Mouse (Mus musculus) embryonic facial prominence, embryonic 12.5 days (tissue): ENCODE measurements around the gene Serpina1c. TPM values are rescaled to one million over a fixed set of nuclear protein-coding genes. Genes with fewer than 3 reads are reported as not detected.
"Not testable (repeated sequence)": the region's sequence is repeated elsewhere in the genome, so short reads cannot be mapped to it uniquely, and the experiment has no call there.

Source experiments
- ATAC-seq: fragments of 200-750 bp; cut with Nextera tagmentation; 2 replicates; pipeline ENCODE4 v1.8.0; 2017; ENCODE audit not compliant: insufficient number of reproducible peaks, insufficient read depth, low FRiP score, low TSS enrichment
- H3K27ac ChIP-seq: fragments of 300-500 bp; sonication (generic); 2 replicates; pipeline ENCODE4 v1.5.1; 2016; ENCODE audit warnings: mild to moderate bottlenecking
- H3K27me3 ChIP-seq: fragments of 300-500 bp; sonication (generic); 2 replicates; pipeline ENCODE4 v1.6.1; 2016; ENCODE audit warnings: mild to moderate bottlenecking, moderate library complexity
- H3K36me3 ChIP-seq: fragments of 300-500 bp; sonication (generic); 2 replicates; pipeline ENCODE4 v1.6.1; 2016; ENCODE audit warnings: mild to moderate bottlenecking
- H3K4me1 ChIP-seq: fragments of 300-500 bp; sonication (generic); 2 replicates; pipeline ENCODE4 v1.6.1; 2016
- H3K4me2 ChIP-seq: fragments of 300-500 bp; sonication (generic); replicated peaks from 2 replicates; pipeline ENCODE4 v1.6.1; 2016; ENCODE audit warnings: mild to moderate bottlenecking, moderate library complexity
- H3K4me3 ChIP-seq: fragments of 300-500 bp; sonication (generic); 2 replicates; pipeline ENCODE4 v1.5.1; 2016; ENCODE audit warnings: mild to moderate bottlenecking
- H3K9ac ChIP-seq: fragments of 300-500 bp; sonication (generic); 2 replicates; pipeline ENCODE4 v1.6.1; 2016; ENCODE audit warnings: mild to moderate bottlenecking, moderate library complexity
- H3K9me3 ChIP-seq: fragments of 300-500 bp; sonication (generic); 2 replicates; pipeline ENCODE4 v1.6.1; 2016; ENCODE audit warnings: mild to moderate bottlenecking, moderate library complexity
- WGBS: fragments of 180-500 bp; shearing (Covaris S2); methylation state at CpG from one replicate; pipeline ENCODE4 v1.1.7; 2016; 5-methylcytosine and 5-hydroxymethylcytosine counted together
- polyA plus RNA-seq: library from polyadenylated mRNA; unstranded; fragments of >200 nt; fragmentation: Nextera tagmentation; extraction: Ambion mirVana; gene quantifications from 2 replicates; pipeline ENCODE4 v1.2.1, GENCODE M21; 2016

Serpina1c gene
- not detected in 2 replicates for polyA plus RNA-seq

GRCm38 (mm10) chr12:103904837-103905340, at the start of gene Serpina1c:
Gene Serpina1c (minus strand): TSS chr12:103904887.
- ATAC-seq, H3K36me3 ChIP-seq, H3K27me3 ChIP-seq, H3K9ac ChIP-seq, H3K4me1 ChIP-seq, H3K9me3 ChIP-seq, H3K4me2 ChIP-seq, H3K4me3 ChIP-seq, H3K27ac ChIP-seq: not testable (repeated sequence)
- 84% methylated on average over 4 of the region's 4 CpGs for WGBS

DNA sequence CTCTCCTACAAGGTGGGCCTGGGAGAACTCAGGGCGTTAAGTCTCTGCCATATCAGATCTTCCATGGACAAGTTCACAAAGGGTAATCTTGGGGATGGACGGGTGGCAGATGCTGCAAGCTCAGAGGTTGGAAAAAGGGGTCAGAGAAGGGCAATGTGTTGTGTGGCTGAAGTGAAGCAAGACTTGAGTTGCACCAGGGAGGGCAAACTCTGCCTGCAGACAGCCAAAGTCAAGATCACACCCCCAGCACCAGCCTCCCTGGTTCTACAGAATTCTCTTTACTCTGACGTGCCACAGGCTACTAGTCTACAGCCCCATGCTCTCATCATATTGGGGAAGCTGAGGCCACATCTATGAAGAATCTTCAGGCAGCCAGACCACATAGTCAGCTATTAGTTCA, 48.3 kb upstream of the Serpina1c start:
- H3K4me3 ChIP-seq, H3K36me3 ChIP-seq, H3K27me3 ChIP-seq, H3K4me2 ChIP-seq, H3K9ac ChIP-seq, H3K27ac ChIP-seq, H3K9me3 ChIP-seq, ATAC-seq, H3K4me1 ChIP-seq: not testable (repeated sequence)
- WGBS, result 71% methylated on average over 3 of the region's 3 CpGs

- no peaks in the 10 kb centered on the region for H3K4me1 ChIP-seq
- no peak overlapping the region for H3K4me2 ChIP-seq
- ATAC-seq, result no peak
- H3K9me3 ChIP-seq, result 0 out of 2 replicates have a peak, but pooled peaks cover 3% of the 10 kb centered on the region
- no peaks in the 10 kb centered on the region for H3K27me3 ChIP-seq
- H3K27ac ChIP-seq, result no peak overlapping the region
- H3K4me3 ChIP-seq, result no peak overlapping the region
- 82% methylated on average over 4 of the region's 4 CpGs for WGBS
- no peak overlapping the region for H3K9ac ChIP-seq
- H3K36me3 ChIP-seq, result no peaks in the 10 kb centered on the region
These were observed 41.6 kb upstream of the Serpina1c start for GRCm38 (mm10) chr12:103946243-103946642.

GRCm38 (mm10) chr12:103909181-103909580, 4.5 kb upstream of the Serpina1c start:
- not testable (repeated sequence) for ATAC-seq, H3K27ac ChIP-seq, H3K4me1 ChIP-seq, H3K36me3 ChIP-seq, H3K9ac ChIP-seq, H3K4me2 ChIP-seq, H3K9me3 ChIP-seq, H3K27me3 ChIP-seq, H3K4me3 ChIP-seq
- WGBS, result 93% methylated on average over 12 of the region's 16 CpGs

GRCm38 (mm10) chr12:103907746-103908145, 3.1 kb upstream of the Serpina1c start:
- 31% methylated on average over 1 of the region's 1 CpGs for WGBS

GRCm38 (mm10) chr12:103901929-103902328, 2.8 kb downstream of the Serpina1c start:
- not testable (repeated sequence) for H3K36me3 ChIP-seq
- WGBS, result 86% methylated on average over 3 of the region's 3 CpGs

More at GRCm38 (mm10) chr12:103907746-103908145, 3.1 kb upstream of the Serpina1c start:
- H3K36me3 ChIP-seq, H3K27ac ChIP-seq, ATAC-seq, H3K9ac ChIP-seq, H3K27me3 ChIP-seq, H3K4me3 ChIP-seq, H3K4me2 ChIP-seq, H3K4me1 ChIP-seq, H3K9me3 ChIP-seq: not testable (repeated sequence)

DNA sequence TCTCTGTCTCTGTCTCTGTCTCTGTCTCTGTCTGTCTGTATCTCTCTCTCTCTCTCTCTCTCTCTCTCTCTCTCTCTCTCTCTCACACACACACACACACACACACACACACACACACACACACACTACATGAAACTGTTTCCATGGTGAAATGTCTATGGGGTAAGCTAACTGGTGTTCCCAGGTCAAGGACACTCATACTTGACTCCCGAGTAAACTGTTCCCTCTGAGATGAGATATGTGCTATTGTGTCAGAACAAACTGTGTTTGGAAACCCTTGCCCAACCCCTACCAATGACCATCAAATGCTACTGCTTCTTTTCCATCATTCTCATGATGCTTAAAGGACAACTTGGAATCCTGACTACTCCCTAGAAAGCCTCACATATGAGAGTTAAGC, 37.8 kb downstream of the Serpina1c start:
- not testable (repeated sequence) for H3K36me3 ChIP-seq, H3K9me3 ChIP-seq, H3K4me3 ChIP-seq, ATAC-seq, H3K27ac ChIP-seq, H3K27me3 ChIP-seq, H3K9ac ChIP-seq, H3K4me1 ChIP-seq, H3K4me2 ChIP-seq
- 74% methylated on average over 1 of the region's 1 CpGs for WGBS

More at GRCm38 (mm10) chr12:103901929-103902328, 2.8 kb downstream of the Serpina1c start:
- not testable (repeated sequence) for H3K4me2 ChIP-seq, H3K27ac ChIP-seq, H3K9ac ChIP-seq, H3K4me1 ChIP-seq, H3K9me3 ChIP-seq, H3K4me3 ChIP-seq, ATAC-seq, H3K27me3 ChIP-seq

DNA sequence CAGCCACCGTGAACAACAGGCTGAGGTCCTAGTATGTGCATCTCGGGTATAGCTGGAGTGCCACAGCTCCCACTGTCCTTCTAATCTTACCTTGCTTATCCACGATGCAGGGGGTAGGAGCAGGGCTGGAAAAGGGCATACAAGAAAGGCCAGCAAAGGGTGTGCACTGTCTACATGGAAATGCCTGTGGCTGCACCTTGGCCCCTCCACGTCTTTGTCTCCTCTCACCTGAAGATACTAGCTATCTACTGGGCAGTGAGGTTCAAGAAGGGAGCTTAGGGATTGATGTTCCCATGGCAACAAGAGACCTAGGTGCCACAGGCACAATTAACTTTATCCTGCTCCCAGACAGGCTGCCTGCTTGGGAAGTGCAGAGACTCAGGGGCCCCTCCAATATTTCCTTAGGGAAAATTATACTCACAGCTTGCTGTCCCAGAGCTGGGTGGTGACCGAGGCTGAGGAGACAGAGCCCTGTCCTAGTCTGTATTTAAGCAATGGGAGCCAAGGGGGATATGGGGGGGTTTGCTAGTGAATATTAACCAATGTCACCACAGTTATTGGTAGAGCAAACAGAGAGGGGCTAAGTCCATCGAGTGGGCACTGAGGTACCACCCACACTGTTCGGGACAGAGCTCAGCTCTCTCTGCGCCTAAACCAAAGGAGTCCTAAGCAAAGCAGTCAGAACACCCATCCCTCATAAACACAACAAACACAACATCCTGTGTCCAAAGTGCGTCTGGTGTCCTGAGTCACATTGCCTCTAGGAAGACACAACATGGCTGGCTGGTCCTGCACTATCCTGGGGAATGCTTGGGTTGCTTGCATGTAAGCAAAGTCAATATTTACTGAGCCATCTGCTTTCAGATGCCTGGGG, 41.3 kb downstream of the Serpina1c start, which contains the start of gene Serpina1a:
Gene Serpina1a, minus strand, starts transcription at position 462 of the 874 bp plus-strand sequence.
- H3K4me2 ChIP-seq, ATAC-seq, H3K9ac ChIP-seq, H3K4me1 ChIP-seq, H3K36me3 ChIP-seq, H3K27me3 ChIP-seq, H3K4me3 ChIP-seq, H3K27ac ChIP-seq, H3K9me3 ChIP-seq: not testable (repeated sequence)
- 82% methylated on average over 9 of the region's 9 CpGs for WGBS

- no peak overlapping the region for H3K4me3 ChIP-seq
- H3K36me3 ChIP-seq, result no peaks in the 10 kb centered on the region
- WGBS, result 64% methylated on average over 3 of the region's 3 CpGs
- H3K9me3 ChIP-seq, result no peaks in the 10 kb centered on the region
- H3K4me1 ChIP-seq, result no peaks in the 10 kb centered on the region
- no peaks in the 10 kb centered on the region for H3K27me3 ChIP-seq
- H3K9ac ChIP-seq, result no peak overlapping the region
- no peak overlapping the region for H3K4me2 ChIP-seq
- H3K27ac ChIP-seq, result no peak overlapping the region
- no peak for ATAC-seq
These were observed 43.7 kb downstream of the Serpina1c start for GRCm38 (mm10) chr12:103860976-103861375.

DNA sequence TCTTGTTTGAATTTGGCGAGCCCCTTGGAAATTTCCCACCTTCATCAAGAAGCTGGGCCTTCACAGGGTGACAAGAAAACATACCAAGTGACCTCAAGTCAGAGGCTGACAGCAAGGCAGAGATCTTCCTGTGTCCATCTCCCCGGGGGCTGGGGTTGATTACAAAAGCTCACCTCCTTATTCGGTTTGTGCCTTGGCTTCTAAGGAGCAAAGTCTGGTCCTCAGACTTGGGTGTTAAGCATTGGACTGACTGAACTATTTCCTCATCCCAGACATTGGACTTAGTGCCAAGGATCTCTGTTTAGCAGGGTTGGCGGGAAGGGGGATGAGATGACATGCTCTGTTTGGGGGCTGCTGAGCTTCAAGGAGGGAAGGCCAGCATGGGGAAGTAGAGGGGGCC, 44.1 kb downstream of the Serpina1c start:
- not testable (repeated sequence) for H3K27me3 ChIP-seq, H3K27ac ChIP-seq, H3K9me3 ChIP-seq, H3K4me1 ChIP-seq, H3K4me2 ChIP-seq, H3K4me3 ChIP-seq, ATAC-seq, H3K36me3 ChIP-seq, H3K9ac ChIP-seq
- 84% methylated on average over 3 of the region's 4 CpGs for WGBS

DNA sequence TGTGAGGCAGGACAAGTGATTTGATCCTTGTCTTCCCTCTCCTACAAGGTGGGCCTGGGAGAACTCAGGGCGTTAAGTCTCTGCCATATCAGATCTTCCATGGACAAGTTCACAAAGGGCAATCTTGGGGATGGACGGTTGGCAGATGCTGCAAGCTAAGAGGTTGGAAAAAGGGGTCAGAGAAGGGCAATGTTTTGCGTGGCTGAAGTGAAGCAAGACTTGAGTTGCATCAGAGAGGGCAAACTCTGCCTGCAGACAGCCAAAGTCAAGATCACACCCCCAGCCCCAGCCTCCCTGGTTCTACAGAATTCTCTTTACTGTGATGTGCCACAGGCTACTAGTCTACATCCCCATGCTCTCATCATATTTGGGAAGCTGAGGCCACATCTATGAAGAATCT, 45.1 kb downstream of the Serpina1c start:
- ATAC-seq, H3K36me3 ChIP-seq, H3K27me3 ChIP-seq, H3K9me3 ChIP-seq, H3K9ac ChIP-seq, H3K4me3 ChIP-seq, H3K27ac ChIP-seq, H3K4me1 ChIP-seq, H3K4me2 ChIP-seq: not testable (repeated sequence)
- WGBS, result 67% methylated on average over 3 of the region's 3 CpGs

- H3K27me3 ChIP-seq, H3K4me3 ChIP-seq, H3K4me1 ChIP-seq, H3K9ac ChIP-seq, H3K9me3 ChIP-seq, H3K36me3 ChIP-seq, H3K27ac ChIP-seq, H3K4me2 ChIP-seq, ATAC-seq: not testable (repeated sequence)
- 75% methylated on average over 2 of the region's 2 CpGs for WGBS
These were observed 51.7 kb downstream of the Serpina1c start for GRCm38 (mm10) chr12:103853032-103853431.
